Mouse (Mus musculus): ENCODE results near the gene Btbd6.

- TF ChIP-seq CTCF (IDR thresholded peaks at IDR 0.05; ENCODE audit: low read depth): no peak
- TF ChIP-seq EP300 (IDR thresholded peaks at IDR 0.05; ENCODE audit: low read depth): no peak
Measured at GRCm38 (mm10) chr12:112940710-112941109, 35.6 kb upstream of the Btbd6 start.

Data from heart, postnatal 0 days (tissue).